Mouse (Mus musculus): ENCODE data around the gene Ctrc.
"Not testable (repeated sequence)": the region's sequence is repeated elsewhere in the genome, so short reads cannot be mapped to it uniquely, and the experiment has no call there.

Ctrc gene

DNA sequence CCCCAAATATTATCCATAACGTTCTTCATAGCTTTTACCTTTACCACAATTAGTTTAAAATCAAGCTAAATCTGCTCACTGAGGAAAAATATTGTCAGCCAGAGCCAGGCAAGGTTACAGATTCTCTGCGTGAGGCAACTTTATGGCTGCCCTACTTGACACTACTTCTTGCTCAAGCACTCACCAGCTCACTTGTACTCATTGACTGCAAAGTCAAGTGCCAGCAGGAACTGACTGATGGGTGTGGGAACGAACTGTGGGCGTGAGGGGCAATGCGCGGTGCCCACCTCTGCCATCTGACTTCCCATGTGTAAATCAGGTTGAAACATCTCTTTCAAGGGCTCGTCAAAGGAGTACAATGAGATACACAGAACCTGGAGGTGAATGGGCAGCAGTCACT lies 58.7 kb downstream of the Ctrc start:
- DNase-seq (ENCODE audit: low read depth, low spot score) = no peak

DNA sequence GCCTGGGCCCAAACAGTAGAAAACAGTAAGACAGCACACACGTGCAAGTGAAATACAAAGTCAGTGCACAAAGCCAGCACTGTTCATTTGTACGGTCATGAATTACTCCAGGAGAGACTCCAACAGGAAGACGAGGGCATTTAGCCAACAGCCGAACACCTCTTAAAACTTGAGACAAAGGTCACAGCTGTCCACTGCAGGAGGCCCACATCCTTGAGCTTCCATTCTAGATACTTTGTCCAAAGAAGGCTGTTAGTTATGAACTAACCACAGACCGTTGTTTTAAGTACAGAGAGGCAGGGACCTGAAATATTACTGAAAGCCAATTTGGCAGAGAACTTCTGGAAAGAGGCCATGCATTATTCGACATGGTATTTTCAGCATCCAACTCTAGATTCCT lies 59.1 kb downstream of the Ctrc start:
- no peak for DNase-seq (ENCODE audit: low read depth, low spot score)

DNA sequence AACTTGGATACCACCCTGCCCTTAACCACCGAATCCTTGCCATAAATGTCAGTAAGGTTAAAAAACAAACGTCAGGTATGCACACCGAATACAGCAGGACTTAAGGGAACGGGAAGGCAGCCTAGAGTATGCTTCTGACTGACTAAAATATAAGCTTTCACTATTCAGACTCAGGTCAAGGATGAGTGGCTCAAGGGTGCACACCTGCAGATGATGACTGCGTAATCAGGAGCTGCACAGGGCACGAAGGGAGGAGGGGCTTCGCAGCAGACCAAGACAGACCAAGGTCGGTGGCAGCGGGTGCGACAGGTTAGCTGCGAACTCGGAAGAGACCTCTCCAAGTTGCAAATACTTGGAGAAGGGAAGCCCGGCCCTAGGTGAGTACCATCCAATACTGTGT lies 60.0 kb downstream of the Ctrc start:
- DNase-seq (ENCODE audit: low read depth, low spot score) = no peak

DNA sequence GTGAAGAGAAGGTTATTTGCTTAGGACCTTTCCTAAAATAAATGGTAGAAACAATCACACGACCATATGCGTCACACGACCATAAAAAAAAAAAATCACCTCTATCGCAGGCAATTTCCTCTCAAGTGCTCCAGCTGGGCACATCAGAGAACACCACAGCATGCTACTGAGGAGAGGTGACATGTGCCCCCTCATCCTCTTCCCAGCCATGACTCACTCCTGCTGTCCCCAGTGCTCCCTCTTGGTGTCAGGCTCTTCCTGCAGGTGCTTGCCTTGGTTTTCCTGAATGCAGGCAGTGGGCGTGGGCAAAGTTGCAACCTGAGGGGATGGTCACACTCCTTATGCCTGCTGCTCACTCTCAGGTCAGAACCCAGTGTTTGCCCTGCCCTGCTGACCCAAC lies 61.3 kb downstream of the Ctrc start:
- DNase-seq (ENCODE audit: low read depth, low spot score) = no peak

DNA sequence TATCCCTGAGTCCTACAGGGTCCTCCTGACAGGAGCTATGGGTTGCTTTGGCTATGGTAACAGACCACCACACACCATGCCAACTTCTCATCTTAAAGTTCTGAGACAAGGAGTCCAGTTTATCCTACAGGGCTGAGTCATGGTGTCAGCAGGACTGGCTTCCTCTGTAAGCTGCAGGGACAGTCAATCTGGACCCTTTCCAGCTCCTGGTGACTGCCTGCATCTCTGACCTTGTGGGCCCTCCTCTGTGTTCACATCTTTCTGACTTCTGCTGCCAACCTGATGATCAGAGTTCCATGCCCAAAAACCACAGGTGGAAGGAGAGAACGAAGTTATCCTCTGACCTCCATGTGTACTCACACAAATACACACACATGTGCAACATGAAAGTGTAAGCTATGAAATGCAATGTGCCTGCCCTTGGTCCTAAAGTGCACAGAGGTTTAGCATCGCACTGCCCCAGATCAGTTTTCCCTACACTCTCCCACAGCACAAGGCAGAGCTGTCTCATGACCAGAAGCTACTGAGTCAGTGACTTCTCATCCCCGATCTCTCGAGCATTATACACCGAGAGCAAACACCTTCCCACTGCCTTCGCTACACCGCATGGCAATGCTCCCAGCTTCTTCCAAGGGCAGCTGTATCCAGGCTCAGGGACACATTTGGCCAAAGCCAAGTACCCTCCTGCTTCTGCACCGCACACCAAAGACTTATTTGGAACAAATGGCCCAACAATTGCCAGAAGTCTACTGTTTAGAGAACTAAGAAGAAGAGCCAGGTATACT lies 64.8 kb downstream of the Ctrc start:
- DNase-seq (ENCODE audit: low read depth, low spot score) = no peak

DNA sequence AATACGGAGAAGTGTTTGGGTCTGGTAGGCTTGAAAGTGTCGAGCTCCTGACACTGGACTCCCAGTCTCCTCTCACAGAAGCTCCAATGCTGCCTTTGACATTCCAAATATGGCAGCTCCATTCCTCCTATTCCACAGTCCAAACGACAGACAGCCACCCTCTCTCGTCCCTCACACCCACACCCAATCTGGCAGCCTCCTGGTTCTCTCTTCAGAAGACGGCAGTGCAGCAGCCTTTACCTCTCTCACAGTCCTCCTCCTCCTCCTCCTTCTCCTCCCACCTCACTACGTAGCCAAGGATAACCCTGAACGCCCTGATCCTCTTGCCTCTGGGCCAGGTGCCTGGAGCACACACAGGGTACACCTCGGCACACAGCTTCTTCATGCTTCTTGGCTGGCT lies 66.3 kb downstream of the Ctrc start:
- no peak for DNase-seq (ENCODE audit: low read depth, low spot score)

DNA sequence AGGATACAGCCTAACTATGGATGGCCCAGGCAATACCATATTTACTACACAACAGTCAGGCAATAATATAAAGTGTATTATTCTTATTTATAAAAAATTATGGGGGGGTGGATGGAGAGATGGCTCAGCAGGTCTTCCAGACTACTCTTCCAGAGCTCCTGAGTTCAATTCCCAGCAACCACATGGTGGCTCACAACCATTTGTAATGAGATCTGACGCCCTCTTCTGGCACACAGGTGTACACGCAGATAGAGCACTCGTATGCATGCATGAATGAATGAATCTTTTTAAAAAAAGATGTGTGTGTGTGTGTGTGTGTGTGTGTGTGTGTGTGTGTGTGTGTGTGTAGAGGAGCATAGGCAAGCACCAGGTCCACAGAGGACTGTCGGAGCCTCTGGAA lies 73.1 kb downstream of the Ctrc start:
- DNase-seq (ENCODE audit: low read depth, low spot score) = not testable (repeated sequence)

DNA sequence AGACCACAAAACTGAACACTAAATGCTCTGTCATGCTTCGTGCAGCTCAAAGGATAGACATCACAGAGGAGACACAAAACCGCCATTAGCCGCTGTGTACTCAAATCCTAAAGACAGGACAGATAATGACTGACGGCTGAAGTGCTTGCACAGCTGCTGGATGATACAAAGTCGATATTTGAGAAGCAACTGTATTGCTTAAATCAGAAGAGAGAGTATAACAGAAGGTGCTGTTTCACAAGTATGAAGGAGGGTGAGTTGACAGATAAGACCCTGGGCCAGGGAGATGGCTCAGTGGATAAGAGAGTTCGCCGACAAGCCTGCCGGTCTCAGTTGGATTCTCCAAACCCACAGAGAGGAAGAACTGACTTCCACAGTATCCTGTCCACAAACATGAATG lies 74.3 kb downstream of the Ctrc start:
- no peak for DNase-seq (ENCODE audit: low read depth, low spot score)

DNA sequence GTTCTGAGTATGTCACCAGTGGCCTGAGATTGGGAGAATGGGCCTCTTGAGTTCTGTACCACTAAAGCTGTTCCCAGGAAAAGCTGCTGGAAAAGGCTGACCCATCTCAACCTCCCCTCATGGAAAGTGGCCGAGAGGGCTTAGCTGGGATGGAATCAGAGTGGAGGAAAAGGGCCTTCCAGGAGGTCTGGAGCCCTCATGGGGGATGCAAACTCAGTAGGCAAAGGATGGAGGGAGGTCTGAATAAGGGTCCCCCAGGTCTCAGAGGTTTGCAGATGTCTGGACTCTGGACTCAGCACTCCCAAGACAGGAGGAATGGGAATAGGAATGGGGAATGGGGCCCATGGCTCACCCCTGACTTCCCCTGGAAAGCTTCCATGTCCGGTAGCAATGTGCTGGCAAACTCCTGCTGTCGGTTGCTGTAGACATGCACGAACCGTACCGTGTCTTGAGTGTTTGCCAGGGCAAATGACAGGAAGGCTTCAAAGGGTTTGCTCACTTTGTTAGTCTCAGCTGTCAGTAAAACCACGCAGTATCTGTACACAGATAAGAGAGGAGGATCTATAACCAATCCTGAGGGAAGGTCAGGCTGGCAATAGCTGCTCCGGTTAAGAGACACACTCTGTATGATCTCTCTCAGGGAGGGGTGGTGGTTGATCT lies 76.5 kb downstream of the Ctrc start:
- DNase-seq (ENCODE audit: low read depth, low spot score) = no peak

DNA sequence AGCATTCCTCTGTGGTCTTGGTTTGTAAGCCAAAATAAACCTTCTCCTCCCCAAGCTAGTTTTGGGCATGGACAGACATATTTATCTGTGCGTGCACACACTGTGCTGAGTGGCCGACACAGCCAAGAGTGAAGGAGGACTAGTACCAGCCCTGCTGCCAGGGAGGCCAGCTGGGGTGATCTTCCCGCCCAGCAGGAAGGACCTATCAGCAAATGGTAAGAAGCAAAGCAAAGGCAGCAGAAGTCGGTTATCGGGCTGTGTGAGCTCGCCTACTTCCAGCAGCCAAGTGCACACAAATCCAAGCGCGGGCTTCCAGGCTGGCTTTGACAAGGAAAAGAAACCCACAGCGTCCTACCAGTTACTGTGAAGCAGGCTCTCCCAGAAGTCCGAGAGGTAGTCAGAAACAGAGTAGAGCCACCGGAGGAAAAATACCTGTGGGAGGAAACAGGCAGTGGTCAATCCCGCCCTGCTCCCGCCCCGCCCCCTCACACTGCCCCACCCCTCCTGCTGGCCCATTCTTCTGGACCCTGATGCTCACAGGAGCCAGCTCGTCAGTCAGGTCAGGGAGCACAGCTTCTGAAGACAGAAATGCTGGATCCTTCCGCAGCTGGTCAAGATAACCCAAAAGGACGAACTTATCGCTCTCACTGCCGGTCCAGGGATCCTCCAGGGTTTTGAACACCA lies 78.7 kb downstream of the Ctrc start:
- DNase-seq (ENCODE audit: low read depth, low spot score) = no peak

DNA sequence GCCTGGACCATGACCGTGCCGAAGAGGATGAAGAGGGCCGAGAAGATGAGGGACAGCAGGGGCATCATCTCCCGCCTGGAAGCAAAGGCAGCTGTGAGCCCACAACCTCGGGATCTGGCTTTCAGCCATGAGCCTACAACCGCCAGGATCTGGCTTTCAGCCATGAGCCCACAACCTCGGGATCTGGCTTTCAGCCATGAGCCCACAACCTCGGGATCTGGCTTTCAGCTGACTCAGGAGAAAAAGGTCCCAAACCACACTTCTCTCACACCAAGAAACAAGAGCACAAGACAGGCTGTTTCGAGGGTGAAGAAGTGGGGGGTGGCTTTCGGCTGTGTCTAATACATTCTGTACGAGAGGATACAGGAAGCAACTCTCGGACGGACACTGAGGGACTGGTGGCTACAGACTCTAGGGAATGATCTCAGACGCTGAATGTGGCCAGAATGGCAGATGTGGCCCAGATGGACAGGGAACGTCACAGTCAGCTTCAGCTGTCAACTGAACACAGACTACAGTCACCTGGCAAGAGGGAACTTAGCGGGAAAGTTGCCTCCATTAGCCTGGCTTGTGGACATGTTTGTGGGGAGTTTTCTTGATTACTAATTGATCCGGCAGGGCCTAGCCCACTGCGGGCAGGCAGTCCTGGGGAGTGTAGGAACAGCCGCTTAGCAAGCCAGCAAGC lies 79.3 kb downstream of the Ctrc start:
- DNase-seq (ENCODE audit: low read depth, low spot score) = no peak

DNA sequence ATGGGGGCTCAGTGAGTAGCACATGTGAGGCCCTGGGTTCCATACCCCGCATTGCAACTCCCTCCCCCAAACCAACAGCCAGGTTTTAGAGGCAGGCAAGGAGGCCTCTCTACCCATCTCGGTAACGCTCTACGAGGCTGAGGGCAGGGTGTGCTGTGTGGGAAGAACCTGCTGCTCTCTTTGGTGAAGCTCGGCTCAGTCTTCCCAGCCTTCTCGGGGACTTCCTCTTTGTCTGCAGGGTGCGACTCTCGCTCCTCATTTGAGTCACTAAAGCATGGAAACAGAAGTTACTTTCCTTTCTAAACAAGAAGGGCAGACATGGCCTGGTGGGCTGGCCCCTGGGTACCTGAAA lies 79.9 kb downstream of the Ctrc start:
- no peak for DNase-seq (ENCODE audit: low read depth, low spot score)

DNA sequence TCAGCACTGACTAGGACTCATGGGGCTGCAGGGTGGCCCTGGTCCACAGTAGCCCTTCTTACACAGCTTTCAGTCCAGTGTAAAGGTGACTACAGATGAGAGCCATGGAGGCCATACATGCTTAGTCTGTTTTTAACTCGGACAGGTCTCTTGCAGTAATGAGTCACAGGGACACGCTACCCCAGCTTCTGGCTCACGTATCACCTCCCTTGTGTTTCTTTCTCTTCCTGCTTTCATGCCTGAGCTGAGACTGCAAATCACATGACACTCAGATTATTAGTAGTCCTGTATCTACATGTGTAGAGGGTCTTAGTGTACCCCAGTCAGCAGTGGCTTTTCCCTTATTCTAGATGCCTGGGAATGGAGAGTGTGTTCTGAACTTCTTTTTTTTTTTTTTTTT lies 81.2 kb downstream of the Ctrc start:
- DNase-seq (ENCODE audit: low read depth, low spot score) = no peak

Data from retina, postnatal 7 days (tissue).